Mouse (Mus musculus) ES-E14 (cell line): ENCODE measurements around the gene Gnmt.

Source experiments
- CHD2 ChIP-seq: IDR thresholded peaks from 2 replicates; pipeline ENCODE4 v1.6.1; 2014; ENCODE audit warnings: mild to moderate bottlenecking, low read depth, low read length, inconsistent platforms
- MAFK ChIP-seq: IDR thresholded peaks from 2 replicates; pipeline ENCODE4 v1.6.1; 2014; ENCODE audit warnings: mild to moderate bottlenecking, low read depth, low read length, inconsistent platforms; ENCODE audit not compliant: insufficient read depth
- ZC3H11A ChIP-seq: IDR thresholded peaks from 2 replicates; pipeline ENCODE4 v1.6.1; 2012; ENCODE audit warnings: low read depth, mild to moderate bottlenecking, inconsistent platforms, low read length, borderline replicate concordance

- TF ChIP-seq CHD2: no peak
- TF ChIP-seq ZC3H11A: no peak
- no peak for TF ChIP-seq MAFK
Measured at GRCm38 (mm10) chr17:46741305-46741704, 12.3 kb upstream of the Gnmt start.
